Mouse (Mus musculus) layer of hippocampus, postnatal 36 days (tissue): Measurements from ENCODE around the gene Dcun1d4. TPM values are rescaled to one million over a fixed set of nuclear protein-coding genes. Genes with fewer than 3 reads are reported as not detected.

ENCODE experiments used
- DNase-seq, 2 experiments: peaks; one replicate each; pipeline ENCODE4 v3.0.0; 2022
- total RNA-seq, 2 experiments: library from RNA; stranded (reverse); gene quantifications; 2 replicates each; pipeline ENCODE4 v1.2.3; 2021

Dcun1d4 gene
- total RNA-seq, 2 experiments from 2014 or later, result 123 to 131 TPM

DNA sequence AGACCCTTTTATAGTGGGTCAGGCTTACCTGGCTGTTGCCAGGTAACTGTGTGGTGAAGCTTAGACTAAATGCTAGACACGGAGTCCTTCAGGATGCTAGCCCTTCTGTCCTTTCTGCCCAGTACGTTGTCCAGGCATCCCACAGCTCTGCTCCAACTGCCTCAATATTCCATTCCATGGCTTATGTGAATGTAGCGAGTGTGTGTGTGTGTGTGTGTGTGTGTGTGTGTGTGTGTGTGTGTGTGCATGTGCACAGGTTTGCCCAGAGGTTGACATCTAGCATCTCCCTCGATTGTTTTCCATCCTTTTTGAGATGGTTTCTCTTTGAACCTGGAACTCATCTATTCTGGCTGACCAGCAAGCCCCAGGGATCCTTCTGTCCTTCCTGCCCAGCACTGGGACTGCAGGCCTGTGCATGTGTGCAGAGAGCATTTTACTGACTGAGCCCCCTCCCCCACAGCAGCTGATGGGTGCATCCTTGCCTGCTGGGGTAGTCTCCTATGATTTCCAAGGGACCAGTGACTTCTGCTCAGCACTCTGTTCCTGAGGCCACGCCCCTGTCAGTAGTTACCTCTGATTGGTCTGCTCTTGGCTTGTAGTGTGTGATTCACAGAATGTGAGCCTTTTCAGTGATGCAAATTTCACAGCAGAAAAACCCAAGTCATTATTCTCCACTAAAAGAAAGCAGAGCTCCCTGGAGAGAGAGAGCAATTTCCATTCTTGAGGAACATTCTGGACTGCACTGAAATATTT lies 118.3 kb downstream of the Dcun1d4 start:
- peak in 1 of 2 experiments; percentile 23 for DNase-seq

DNA sequence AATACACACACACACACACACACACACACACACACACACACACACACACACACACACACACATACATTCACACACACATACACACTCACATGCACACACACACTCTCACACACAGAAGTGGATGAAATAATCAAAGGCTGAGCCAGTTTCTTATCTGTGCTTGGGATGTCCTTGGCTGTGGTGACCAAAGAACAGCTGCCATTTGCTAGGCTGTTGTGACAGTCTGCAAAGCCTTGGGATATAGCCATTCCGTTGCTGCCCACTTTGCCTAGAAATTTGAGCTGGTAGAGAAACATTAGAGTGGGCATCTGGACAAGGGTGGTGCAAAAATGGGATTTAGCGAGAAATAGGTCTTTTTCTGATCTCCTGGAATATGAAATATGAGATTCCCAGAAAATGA lies 119.2 kb downstream of the Dcun1d4 start:
- no peak for DNase-seq

DNA sequence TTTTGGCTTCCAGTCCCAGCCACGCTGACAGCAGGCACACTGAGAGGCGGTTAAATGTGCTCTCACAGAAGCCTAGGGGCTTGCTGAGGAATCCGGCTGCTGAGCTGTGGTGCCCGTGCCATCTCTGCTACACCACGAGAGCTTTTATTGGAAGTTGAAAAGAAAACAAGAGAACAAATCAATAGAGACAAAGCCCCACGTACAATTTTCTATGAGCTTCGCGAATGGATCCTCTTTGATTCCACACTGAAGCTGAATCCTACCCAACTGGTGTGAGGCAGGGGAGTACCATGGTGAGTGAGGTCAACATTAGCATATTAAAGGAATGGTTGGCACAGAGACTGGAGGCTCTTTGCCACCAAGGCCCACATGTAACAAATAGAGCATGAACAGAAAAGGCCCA lies 120.6 kb downstream of the Dcun1d4 start:
- DNase-seq, result peak in 1 of 2 experiments; percentile 44

DNA sequence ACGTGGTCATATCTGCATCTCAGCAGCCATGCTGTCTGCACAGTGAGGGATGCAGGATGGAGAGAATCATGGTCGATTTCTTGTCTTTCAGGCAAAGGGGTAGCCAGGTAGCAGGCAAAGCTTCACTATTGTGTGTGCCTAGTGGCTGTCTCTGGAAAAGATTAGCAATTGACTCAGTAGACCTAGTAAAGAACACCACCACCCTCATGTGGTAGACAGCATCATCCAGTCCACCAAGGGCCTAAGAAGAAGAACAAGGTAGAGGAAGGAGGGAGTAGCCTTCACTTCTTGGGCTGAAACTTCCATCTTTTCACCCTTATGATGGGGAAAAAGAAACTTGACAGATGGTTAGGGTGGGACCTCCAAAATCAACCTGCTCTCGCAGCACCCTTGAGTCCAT lies 122.1 kb downstream of the Dcun1d4 start:
- DNase-seq, result no peak

DNA sequence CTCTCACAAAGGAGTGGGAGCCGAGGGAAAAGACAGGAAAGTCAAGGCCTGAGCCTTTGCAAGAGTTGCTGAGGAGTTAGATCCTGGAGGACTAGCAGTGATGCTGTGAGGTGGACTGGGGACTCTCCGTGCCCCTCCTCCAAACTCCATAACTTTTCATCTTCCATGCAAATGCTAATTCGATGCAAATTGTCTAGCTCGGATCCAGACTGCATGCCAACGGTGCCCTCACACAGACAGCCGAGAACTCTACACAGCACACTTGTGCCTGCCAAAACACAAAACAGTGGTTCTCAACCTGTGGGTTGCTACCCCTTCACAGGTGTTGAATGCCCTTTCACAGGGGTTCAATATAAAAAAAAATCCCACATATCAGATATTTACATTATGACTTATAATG lies 123.7 kb downstream of the Dcun1d4 start:
- DNase-seq, result no peak

DNA sequence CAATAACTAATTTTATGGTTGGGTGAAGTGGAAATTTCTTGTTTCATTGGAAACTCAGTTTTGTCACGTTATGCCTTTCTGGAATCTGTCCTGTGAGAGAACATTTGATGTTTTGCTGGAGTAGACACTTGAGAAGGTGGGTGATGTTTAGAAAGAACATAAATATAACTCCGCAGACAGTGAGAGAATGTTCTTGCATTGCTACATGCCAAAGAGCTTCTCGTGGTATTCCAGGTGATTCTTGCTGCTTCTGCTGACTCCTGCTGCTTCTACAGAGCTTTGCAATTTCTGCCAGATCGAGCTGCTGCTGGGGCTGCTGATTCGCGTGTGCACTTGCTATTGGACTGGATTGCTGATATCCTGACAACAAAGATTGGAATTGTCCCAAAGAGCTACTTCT lies 124.2 kb downstream of the Dcun1d4 start:
- no peak for DNase-seq

Other genes starting within 250 kb of the Dcun1d4 start
- 10 to 100 TPM; 63.9 to 77.7 TPM for gene Fryl, start 224.4 kb upstream of the Dcun1d4 start, total RNA-seq
- gene Ociad1, start 188.2 kb upstream of the Dcun1d4 start, total RNA-seq, result 100 to 1,000 TPM; 464 to 480 TPM
- gene Ociad2, start 140.0 kb upstream of the Dcun1d4 start, total RNA-seq, result 100 to 1,000 TPM; 125 to 148 TPM
- under 1 TPM; 0.48 to 0.82 TPM for gene Cwh43, start 74.9 kb upstream of the Dcun1d4 start, total RNA-seq
- gene Lrrc66, start 151.5 kb downstream of the Dcun1d4 start, total RNA-seq, result not detected
- 10 to 100 TPM; 48.7 to 51.7 TPM for gene Sgcb, start 166.8 kb downstream of the Dcun1d4 start, total RNA-seq
- gene Spata18, start 170.4 kb downstream of the Dcun1d4 start, total RNA-seq, result 1 to 10 TPM in 1 of 2 experiments, under 1 TPM in 1; 0.45 to 1.2 TPM